Mouse (Mus musculus): ENCODE measurements around the gene Olfr1508. TPM values are rescaled to one million over a fixed set of nuclear protein-coding genes. Genes with fewer than 3 reads are reported as not detected.
A peak's percentile ranks its signal among the peaks of the same experiment; 100 is the strongest.
"Not testable (repeated sequence)": the region's sequence is repeated elsewhere in the genome, so short reads cannot be mapped to it uniquely, and the experiment has no call there.

Olfr1508 gene
- not detected in 2 replicates for polyA plus RNA-seq (2011; ENCODE audit: insufficient read depth, insufficient read length, low replicate concordance, missing spikeins)

- H3K4me3 ChIP-seq (replicated peaks; ENCODE audit: control insufficient read depth, low read depth, low read length), result no peak within 1 kb of the TSS
- TF ChIP-seq POLR2A (IDR thresholded peaks at IDR 0.05; ENCODE audit: borderline replicate concordance, control insufficient read depth, low read depth, low read length) (no peak), CTCF (IDR thresholded peaks at IDR 0.05; ENCODE audit: control insufficient read depth, insufficient read depth, low read length) (no peak)
- H3K27ac ChIP-seq (ENCODE audit: control insufficient read depth, insufficient read depth, low read depth, low read length, poor library complexity), result no peak within 1 kb of the TSS
- WGBS, result 71% methylated on average over 2 of the region's 2 CpGs
- H3K4me1 ChIP-seq (ENCODE audit: control insufficient read depth, insufficient read depth, low read length), result no peaks in the 10 kb centered on the region; the same call in 1 of the 2 replicates
Observed at GRCm38 (mm10) chr14:52467395-52467794, at the start of gene Olfr1508. Olfr1508 (minus strand) TSS chr14:52467495.

- WGBS, result 69% methylated on average over 4 of the region's 4 CpGs
- Histone ChIP-seq H3K4me3 (replicated peaks; ENCODE audit: control insufficient read depth, low read depth, low read length) (no peak within 1 kb of the TSS), H3K27ac (ENCODE audit: control insufficient read depth, insufficient read depth, low read depth, low read length, poor library complexity) (no peak within 1 kb of the TSS), H3K4me1 (ENCODE audit: control insufficient read depth, insufficient read depth, low read length) (no peaks in the 10 kb centered on the region)
- no peak for TF ChIP-seq CTCF (IDR thresholded peaks at IDR 0.05; ENCODE audit: control insufficient read depth, insufficient read depth, low read length)
- TF ChIP-seq POLR2A (IDR thresholded peaks at IDR 0.05; ENCODE audit: borderline replicate concordance, control insufficient read depth, low read depth, low read length), result no peak
Observed at GRCm38 (mm10) chr14:52495516-52495915, 28.2 kb upstream of the Olfr1508 start, which contains the start of gene Olfr1507. Olfr1507 (minus strand) TSS chr14:52495749.

- 83% methylated on average over 1 of the region's 1 CpGs for WGBS
- H3K27ac ChIP-seq (ENCODE audit: control insufficient read depth, insufficient read depth, low read depth, low read length, poor library complexity), result no peak overlapping the region
- no peaks in the 10 kb centered on the region; the same call in 1 of the 2 replicates for H3K4me1 ChIP-seq (ENCODE audit: control insufficient read depth, insufficient read depth, low read length)
- TF ChIP-seq CTCF (IDR thresholded peaks at IDR 0.05; ENCODE audit: control insufficient read depth, insufficient read depth, low read length) (no peak), POLR2A (IDR thresholded peaks at IDR 0.05; ENCODE audit: borderline replicate concordance, control insufficient read depth, low read depth, low read length) (no peak)
- no peak overlapping the region for H3K4me3 ChIP-seq (replicated peaks; ENCODE audit: control insufficient read depth, low read depth, low read length)
Observed at GRCm38 (mm10) chr14:52465738-52466137, 1.6 kb downstream of the Olfr1508 start.

DNA sequence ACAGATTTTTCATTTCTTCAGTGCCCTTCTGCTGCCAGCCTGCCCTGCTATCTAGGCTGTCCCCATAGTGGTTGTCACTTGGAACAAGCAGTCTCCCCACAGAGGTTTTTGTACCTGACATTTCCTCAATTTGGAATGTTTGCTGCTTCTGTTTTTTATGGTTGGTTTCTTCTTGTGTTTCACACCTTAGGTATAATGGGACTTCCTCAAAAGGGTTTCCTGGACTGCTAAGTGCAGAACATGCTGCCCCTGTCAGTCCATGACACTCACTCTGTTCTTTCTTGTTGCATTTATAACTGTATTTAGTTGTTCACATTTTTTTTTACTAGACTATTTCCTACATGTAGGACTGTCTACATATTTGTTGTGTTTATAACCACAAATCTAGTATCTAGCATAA, 5.4 kb downstream of the Olfr1508 start:
- H3K4me1 ChIP-seq (ENCODE audit: control insufficient read depth, insufficient read depth, low read length), result no peaks in the 10 kb centered on the region; the same call in 1 of the 2 replicates
- H3K27ac ChIP-seq (ENCODE audit: control insufficient read depth, insufficient read depth, low read depth, low read length, poor library complexity), result no peak overlapping the region
- H3K4me3 ChIP-seq (replicated peaks; ENCODE audit: control insufficient read depth, low read depth, low read length), result no peak overlapping the region
- no peak for TF ChIP-seq CTCF (IDR thresholded peaks at IDR 0.05; ENCODE audit: control insufficient read depth, insufficient read depth, low read length)
- TF ChIP-seq POLR2A (IDR thresholded peaks at IDR 0.05; ENCODE audit: borderline replicate concordance, control insufficient read depth, low read depth, low read length), result no peak

GRCm38 (mm10) chr14:52451138-52451537, 16.2 kb downstream of the Olfr1508 start:
- no peak overlapping the region for H3K4me3 ChIP-seq (replicated peaks; ENCODE audit: control insufficient read depth, low read depth, low read length)
- H3K4me1 ChIP-seq (ENCODE audit: control insufficient read depth, insufficient read depth, low read length), result peaks cover 2% of the 10 kb centered on the region
- TF ChIP-seq POLR2A (IDR thresholded peaks at IDR 0.05; ENCODE audit: borderline replicate concordance, control insufficient read depth, low read depth, low read length), result no peak
- TF ChIP-seq CTCF (IDR thresholded peaks at IDR 0.05; ENCODE audit: control insufficient read depth, insufficient read depth, low read length), result no peak
- WGBS, result 2% methylated on average over 8 of the region's 8 CpGs
- H3K27ac ChIP-seq (ENCODE audit: control insufficient read depth, insufficient read depth, low read depth, low read length, poor library complexity), result peak overlapping the region; percentile 56

GRCm38 (mm10) chr14:52442690-52443089, 24.6 kb downstream of the Olfr1508 start, which contains the start of gene Olfr1509:
Olfr1509 (plus strand) TSS chr14:52442990.
- no peaks in the 10 kb centered on the region for H3K4me1 ChIP-seq (ENCODE audit: control insufficient read depth, insufficient read depth, low read length)
- TF ChIP-seq CTCF (IDR thresholded peaks at IDR 0.05; ENCODE audit: control insufficient read depth, insufficient read depth, low read length) (no peak), POLR2A (IDR thresholded peaks at IDR 0.05; ENCODE audit: borderline replicate concordance, control insufficient read depth, low read depth, low read length) (no peak)
- no peak within 1 kb of the TSS for H3K4me3 ChIP-seq (replicated peaks; ENCODE audit: control insufficient read depth, low read depth, low read length)
- H3K27ac ChIP-seq (ENCODE audit: control insufficient read depth, insufficient read depth, low read depth, low read length, poor library complexity), result no peak within 1 kb of the TSS

DNA sequence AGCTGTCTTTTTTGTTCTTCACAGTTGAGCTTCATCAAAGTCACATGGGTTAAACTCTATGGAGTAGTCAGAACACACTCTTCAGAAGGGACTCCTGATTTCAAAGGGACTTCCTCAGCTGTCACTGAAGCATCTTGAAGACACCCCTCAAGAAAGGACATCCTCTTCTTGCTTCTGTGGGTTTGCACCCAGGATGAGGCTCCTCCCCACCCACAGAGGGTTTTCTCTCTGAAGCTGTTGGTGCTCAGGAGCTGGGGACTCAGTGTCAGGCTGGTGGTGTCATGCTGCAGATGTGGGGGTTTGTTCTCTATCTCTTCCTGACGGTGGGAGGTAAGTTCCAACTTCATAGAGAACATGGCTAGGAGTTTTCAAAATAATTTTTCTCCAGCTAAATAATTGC, 39.6 kb downstream of the Olfr1508 start:
- Histone ChIP-seq H3K4me1 (ENCODE audit: control insufficient read depth, insufficient read depth, low read length) (no peaks in the 10 kb centered on the region), H3K27ac (ENCODE audit: control insufficient read depth, insufficient read depth, low read depth, low read length, poor library complexity) (no peak overlapping the region), H3K4me3 (replicated peaks; ENCODE audit: control insufficient read depth, low read depth, low read length) (no peak overlapping the region)
- TF ChIP-seq CTCF (IDR thresholded peaks at IDR 0.05; ENCODE audit: control insufficient read depth, insufficient read depth, low read length) (no peak), POLR2A (IDR thresholded peaks at IDR 0.05; ENCODE audit: borderline replicate concordance, control insufficient read depth, low read depth, low read length) (no peak)
- WGBS, result 71% methylated on average over 1 of the region's 1 CpGs

DNA sequence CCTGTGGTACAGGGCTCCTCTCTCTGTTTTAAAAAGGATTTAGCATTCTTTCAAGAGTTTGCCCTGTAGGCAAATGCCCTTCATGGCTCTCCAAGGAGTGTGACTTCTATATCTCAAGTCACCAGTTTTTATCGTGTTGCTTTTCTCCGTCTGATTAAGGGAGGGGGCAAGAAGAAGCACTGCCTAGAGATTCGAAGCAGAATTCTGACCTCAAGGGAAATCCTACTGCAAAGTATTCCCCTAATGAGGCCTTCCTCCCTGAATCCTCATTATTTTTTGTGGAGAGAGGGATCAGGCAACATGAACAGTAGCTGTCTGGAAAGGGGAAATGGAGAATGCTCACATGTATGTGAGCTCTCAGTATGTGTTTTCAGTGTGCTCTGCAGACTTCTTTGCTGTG, 53.0 kb downstream of the Olfr1508 start, which contains the start of gene Olfr1510:
Olfr1510 (minus strand) TSS at position 101 of the 400 bp plus-strand sequence.
- H3K4me1 ChIP-seq (ENCODE audit: control insufficient read depth, insufficient read depth, low read length), result no peaks in the 10 kb centered on the region
- no peak within 1 kb of the TSS for H3K27ac ChIP-seq (ENCODE audit: control insufficient read depth, insufficient read depth, low read depth, low read length, poor library complexity)
- TF ChIP-seq CTCF (IDR thresholded peaks at IDR 0.05; ENCODE audit: control insufficient read depth, insufficient read depth, low read length) (no peak), POLR2A (IDR thresholded peaks at IDR 0.05; ENCODE audit: borderline replicate concordance, control insufficient read depth, low read depth, low read length) (no peak)
- no peak within 1 kb of the TSS for H3K4me3 ChIP-seq (replicated peaks; ENCODE audit: control insufficient read depth, low read depth, low read length)
- 95% methylated on average over 3 of the region's 3 CpGs for WGBS

DNA sequence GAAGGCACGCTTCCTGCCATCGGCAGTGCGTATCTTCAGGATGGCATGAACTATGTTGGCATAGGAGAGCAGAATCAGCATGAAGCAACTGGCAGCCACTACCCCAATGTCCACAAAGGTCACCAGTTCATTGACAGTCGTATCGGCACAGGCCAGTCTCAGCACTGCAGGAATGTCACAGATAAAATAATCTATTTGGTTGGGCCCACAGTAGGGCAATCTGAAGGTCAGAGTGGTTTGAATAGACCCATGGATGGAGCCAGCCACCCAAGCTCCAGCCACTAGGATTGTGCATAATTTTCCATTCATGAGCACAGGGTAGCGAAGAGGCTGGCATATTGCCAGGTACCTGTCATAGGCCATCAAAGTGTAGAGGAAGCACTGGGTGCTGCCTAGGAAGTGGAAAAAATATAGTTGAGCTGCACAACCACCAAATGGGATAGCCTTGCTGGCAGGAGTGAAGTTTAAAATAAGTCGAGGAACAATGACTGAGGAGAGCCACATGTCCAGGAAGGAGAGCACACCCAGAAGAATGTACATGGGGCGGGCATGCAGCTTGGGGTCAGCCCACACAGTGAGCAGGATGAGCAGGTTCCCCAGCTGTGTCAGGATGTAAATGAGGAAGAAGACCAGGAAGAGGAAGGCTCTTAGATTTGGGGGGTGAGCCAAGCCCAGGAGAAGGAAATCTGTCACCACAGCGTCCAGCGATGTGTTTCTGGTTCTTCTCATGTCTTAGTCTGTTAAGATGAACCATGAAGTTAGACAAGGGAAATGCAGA, 57.0 kb downstream of the Olfr1508 start:
- WGBS, result 46% methylated on average over 8 of the region's 10 CpGs
- H3K27ac ChIP-seq (ENCODE audit: control insufficient read depth, insufficient read depth, low read depth, low read length, poor library complexity); H3K4me1 ChIP-seq (ENCODE audit: control insufficient read depth, insufficient read depth, low read length); H3K4me3 ChIP-seq (replicated peaks; ENCODE audit: control insufficient read depth, low read depth, low read length): not testable (repeated sequence)
